Mouse (Mus musculus) heart, adult 18-20 months (tissue): Measurements from ENCODE around the gene Cdca5. TPM values are rescaled to one million over a fixed set of nuclear protein-coding genes. Genes with fewer than 3 reads are reported as not detected.
A peak's percentile ranks its signal among the peaks of the same experiment; 100 is the strongest.

ENCODE experiments used
- DNase-seq, 2 experiments: peaks; one replicate each; pipeline ENCODE4 v3.0.0; 2021 to 2022; ENCODE audit warnings: mixed read lengths in 1 of 2
- long read RNA-seq, 2 experiments: library from polyadenylated mRNA; stranded (forward); transcript quantifications; one replicate each; pipeline ENCODE4 v2.0.0; 2021
- total RNA-seq, 2 experiments: library from RNA; stranded (reverse); gene quantifications; 2 replicates each; pipeline ENCODE4 v1.2.3; 2021

The Cdca5 gene
- total RNA-seq = under 1 TPM in 1 of 2 experiments, not detected in 1; 0.21 TPM
- long read RNA-seq, experiment 1 = 0 reads
- long read RNA-seq, experiment 2 = 0 reads

GRCm38 (mm10) chr19:6084478-6085248 lies at the start of gene Cdca5, which contains the start of gene Zfpl1:
Gene Cdca5 (plus strand): TSS chr19:6084983.
Gene Zfpl1 (minus strand): TSS chr19:6084956.
- DNase-seq = peak; percentile 97 to 99

- DNase-seq = no peak
Observed at GRCm38 (mm10) chr19:6035966-6036585, 48.7 kb upstream of the Cdca5 start.

DNA sequence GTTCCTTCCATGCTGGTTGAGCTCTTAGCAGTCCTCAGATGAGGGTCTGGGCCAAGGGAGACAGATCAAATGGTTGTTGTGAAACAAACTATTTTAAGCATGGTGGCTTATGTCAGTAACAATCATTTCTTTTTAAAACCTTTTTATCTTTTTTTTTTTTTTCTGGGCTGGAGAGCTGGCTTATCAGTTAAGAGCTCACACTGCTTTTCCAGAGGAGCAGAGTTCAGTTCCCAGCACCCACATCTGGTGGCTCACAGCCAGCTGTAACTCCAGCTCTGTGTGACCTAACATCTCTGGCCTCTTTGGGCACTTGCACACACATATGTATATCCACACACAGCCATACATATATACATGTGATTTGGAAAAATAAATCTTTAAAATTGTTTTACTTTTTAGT lies 47.1 kb upstream of the Cdca5 start:
- DNase-seq = no peak

DNA sequence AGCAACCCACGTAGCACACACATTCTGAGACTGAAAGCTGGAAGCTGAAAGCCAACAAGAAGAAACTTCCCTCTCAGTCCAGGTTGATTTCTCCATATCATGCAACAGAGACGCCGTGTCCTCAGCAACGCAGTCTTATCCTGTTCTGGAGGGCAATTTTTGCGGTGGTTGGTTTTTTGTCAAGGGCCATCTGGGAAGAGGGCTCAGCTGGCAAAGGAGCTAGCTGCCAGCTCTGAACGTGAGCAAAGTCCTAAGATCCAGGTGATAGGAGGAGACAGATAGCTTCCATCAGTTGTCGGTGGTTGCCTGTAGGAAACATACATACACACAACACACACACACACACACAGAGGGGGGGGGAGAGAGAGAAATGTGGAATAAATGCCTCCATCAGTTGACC lies 46.5 kb upstream of the Cdca5 start:
- no peak for DNase-seq

GRCm38 (mm10) chr19:6040002-6040401 lies 44.8 kb upstream of the Cdca5 start:
- no peak for DNase-seq

DNA sequence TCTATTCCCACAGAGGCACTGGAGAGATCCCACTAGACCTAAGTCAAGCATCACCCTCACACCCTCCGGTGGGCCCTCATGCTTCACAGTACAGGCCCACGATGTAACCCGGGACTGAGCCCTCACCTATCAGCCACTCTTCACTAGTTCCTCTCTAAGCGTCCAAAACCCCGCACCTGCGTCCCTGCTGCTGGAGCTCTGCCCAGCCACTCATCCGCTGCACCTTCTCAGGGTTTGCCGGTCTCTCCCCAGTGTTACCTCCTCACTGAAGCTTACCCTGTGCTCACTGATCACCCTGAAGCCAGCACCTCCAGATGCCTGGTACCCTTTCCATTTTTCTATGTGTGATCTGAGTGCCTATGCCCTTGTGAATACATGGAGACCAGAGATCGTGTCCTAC lies 42.5 kb upstream of the Cdca5 start:
- DNase-seq = no peak

GRCm38 (mm10) chr19:6044102-6044501 lies 40.7 kb upstream of the Cdca5 start:
- peak in 1 of 2 experiments; percentile 11 for DNase-seq

- DNase-seq = no peak
Observed at GRCm38 (mm10) chr19:6045366-6046293, 39.2 kb upstream of the Cdca5 start.

DNA sequence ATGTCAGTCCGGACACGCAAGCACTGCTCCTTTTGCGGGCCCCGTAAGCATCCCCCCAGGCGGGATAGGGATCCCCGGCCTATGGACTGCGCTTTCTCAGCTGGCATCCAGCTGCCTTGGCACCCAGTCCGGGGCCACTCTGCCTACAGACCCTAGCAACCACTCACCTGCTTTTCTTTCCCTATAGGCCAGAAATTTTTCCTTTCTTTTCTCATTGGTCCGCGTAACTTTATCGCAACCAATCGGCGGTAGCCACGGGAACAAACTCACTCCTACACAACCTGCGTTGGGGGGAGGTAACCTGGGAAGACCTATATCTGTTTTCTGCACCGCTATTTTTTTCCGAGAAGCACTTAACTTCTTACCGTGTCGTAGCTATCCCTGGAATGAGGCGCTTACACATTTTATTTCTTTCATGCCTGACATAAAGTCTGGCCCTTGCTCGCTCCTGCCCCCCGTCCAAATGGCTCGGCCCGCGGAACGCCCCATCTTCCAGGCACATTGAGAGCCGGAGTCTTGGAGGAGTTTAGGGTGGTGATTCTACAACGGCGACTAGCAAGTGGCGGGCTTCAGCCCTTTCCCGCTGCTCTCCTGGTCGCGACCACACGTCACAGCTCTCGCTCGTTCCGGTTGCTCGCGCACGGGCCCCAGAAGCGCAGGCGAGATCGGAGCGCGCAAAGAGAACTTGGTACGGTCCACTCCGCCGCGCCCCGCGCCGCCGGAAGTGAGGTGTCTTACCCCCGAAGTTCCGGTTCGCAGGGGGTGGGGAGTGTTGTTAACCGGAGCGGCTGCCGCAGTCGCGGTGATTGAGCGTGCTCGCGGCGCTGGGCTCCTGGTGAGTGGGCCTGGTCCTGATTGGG lies 38.3 kb upstream of the Cdca5 start, which contains the start of gene Syvn1:
Syvn1 (plus strand) TSS at position 283 of the 860 bp plus-strand sequence.
- peak; percentile 95 to 96 for DNase-seq

GRCm38 (mm10) chr19:6047154-6047898 lies 37.5 kb upstream of the Cdca5 start:
- peak in 1 of 2 experiments; percentile 29 for DNase-seq

DNA sequence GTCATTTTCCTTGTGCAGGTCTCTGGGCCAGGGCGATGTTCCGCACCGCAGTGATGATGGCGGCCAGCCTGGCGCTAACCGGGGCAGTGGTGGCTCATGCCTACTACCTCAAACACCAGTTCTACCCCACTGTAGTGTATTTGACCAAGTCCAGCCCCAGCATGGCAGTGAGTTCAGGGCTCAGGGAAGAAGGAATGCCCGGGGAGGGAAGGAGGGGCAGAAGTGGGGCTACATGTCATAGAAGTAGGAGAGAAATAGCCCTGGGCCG lies 37.0 kb upstream of the Cdca5 start:
- DNase-seq = peak in 1 of 2 experiments; percentile 6

DNA sequence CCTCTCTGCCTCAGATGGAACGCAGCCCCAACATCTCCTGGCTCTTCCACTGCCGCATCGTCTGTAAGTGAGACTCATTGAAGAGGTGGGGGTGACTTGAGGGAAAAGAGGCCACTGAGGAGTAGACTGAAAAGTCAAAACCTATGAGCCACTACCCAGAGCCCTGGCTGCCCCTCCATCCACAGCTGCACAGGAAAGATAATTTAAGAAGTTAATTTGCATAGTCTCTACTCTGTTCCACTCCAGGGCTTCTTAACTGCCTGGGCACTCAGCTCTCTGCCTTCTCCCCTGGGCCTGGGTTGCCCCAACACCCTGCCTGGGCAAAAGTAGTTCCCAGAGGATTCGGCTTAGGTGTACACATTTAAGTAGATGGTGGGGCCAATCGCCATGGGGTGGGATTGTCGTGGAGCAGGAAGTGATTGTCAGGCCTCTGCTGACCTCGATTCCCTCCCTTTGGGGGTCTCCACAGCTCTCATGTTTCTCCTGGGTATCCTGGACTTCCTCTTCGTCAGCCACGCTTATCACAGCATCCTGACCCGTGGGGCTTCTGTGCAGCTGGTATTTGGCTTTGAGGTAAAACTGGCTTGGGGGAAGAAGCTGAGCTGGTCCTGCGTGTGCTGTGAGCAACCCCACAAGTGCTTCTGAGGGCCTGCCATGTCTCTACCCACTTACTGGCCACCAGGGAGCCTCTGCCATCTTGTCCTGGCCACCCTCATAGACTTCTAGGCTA lies 35.9 kb upstream of the Cdca5 start:
- DNase-seq = peak in 1 of 2 experiments; percentile 7

DNA sequence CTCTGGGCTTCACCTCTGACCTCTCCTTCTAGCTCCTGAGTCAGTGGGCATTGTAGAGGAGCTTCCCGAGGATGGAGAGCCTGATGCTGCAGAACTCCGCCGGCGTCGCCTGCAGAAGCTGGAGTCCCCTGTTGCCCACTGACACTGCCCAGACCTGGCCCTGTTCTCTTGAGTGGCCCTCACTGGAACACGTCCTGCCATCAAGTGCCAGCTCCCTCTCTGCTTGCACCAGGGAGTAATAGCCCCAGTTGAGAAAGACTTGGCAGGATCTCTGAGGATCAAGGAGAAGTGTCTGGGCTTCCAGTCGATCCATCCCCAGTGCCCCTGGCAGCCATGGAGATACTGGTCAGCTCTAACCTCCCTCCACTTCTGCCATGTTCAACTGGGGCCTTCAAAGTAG lies 32.3 kb upstream of the Cdca5 start:
- peak in 1 of 2 experiments; percentile 7 for DNase-seq

DNA sequence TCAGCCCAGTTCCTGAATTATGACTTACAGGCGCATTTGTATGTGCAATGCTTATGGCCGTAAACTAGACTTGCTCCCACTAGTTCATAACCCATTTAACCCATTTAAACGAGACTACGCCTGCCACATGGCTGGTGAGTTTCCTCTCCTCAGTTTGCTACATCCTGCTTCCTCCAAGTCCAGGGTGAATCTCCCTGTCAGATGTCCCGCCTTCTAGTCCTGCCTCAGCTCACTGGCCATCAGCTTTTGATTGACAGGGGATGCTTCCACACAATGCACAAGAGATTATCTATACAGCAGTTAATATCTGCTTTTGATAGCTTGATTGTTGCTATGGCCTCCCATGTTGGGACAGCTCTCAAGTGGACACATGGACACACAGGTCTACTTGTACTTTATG lies 30.5 kb upstream of the Cdca5 start:
- peak in 1 of 2 experiments; percentile 6 for DNase-seq

- DNase-seq = no peak
Observed at GRCm38 (mm10) chr19:6056696-6057095, 28.1 kb upstream of the Cdca5 start.

DNA sequence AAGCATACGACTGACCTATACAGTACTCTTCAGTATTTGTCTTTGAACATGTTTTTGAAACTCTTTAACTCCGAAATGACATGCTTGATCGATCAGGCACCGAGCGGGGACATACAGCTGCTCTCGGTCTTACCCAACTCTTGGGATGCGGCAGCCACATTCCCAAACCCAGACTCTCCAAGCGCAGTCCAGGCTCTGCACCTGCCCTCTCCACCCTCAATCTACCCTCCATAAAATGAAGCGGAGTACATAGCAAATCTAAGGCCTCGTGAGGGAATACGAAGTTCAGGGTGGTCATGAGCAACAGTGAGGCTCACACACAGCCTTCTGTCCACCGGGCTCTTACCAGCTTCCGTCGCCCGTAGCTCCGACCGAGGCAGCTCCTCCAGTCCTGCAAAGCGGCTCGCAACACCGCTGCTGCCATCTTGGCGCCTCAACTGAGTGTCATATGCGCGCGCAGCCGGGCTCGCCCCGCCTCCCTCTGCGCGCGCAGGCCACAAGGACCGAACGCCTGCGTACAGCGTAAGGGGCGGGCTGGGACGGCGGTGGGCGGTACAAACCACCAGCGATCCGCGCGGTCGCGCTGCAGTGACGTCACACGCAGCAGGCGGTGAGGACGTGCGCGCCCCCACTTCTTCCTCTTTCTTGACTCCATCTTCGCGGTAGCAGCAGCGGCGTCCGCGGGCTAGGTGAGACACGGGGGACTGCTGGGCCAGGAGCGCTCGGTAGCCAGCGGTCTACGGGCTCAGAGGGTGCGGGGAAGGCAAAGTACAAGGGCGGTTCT lies 27.3 kb upstream of the Cdca5 start, which contains the start of the genes Mrpl49 and Fau:
Mrpl49 (minus strand) TSS at position 473 of the 784 bp plus-strand sequence.
Fau (plus strand) TSS at position 532 of the 784 bp plus-strand sequence.
- DNase-seq = peak; percentile 99

DNA sequence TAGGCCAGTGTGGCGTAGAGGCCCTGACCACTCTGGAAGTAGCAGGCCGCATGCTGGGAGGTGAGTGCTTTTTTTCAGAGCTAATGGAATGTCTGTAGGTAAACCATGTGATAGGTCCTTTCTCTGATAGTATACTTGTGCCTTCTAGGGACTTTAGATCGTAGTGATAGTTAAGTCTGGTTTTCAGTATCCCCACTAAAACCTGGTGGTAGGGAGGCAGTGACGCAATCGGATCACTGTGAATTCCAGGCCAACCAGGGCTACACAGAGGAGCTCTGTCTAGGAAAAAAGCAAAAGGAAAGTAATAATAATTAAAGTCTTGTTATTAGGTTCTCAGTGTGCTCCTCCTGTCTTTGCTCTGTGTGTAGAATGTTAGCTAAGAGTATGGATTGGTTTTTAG lies 26.3 kb upstream of the Cdca5 start:
- DNase-seq = no peak

DNA sequence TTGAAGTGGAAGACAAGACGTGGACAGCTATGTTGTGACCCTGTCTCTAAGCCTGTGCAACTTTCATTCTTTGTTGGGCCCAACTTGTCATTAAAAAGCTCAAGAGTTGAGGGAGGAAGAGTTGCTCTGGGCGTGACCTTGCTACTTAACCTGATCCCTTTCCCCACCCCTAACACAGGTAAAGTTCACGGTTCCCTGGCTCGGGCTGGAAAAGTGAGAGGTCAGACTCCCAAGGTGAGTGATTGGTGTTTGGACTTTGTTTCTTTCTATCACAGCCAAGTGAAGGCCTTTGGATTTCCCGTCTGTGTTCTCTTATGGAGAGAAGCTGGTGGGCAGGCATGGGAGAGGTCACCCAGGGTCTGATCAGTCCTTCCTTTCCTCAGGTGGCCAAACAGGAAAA lies 25.8 kb upstream of the Cdca5 start:
- DNase-seq = no peak

- peak; percentile 97 for DNase-seq
Observed at GRCm38 (mm10) chr19:6061021-6061533, 23.7 kb upstream of the Cdca5 start, which contains the start of gene Znhit2. Gene Znhit2 (plus strand): TSS chr19:6061192.
